ENCODE assay signal across 30 mouse cellular contexts in the genomic region with DNA sequence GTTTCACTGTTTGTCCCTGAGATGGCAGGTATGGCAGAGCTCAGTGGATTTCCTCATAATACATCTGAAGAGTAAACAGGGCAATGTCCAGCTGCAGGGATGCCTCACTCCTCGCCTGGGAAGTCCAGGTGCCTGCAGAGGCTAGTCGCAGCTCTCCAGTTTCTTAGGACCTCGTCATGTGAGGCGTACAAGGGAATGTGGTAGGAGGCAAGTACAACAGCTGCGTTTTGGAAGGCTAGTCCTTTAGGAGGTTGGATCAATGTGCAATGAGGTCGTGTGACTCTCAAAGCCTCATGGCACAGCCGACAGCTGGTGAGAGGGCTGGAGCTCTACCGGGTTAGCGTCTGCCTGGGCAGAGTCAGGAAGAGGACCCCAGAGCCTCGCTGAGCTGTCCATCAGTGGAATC. TPM values are rescaled to one million over a fixed set of nuclear protein-coding genes. Genes with fewer than 3 reads are reported as not detected.
A peak's percentile ranks its signal among the peaks of the same experiment; 100 is the strongest.
DNase-seq lines count a peak whose midpoint lies in the region; ATAC-seq and TF ChIP-seq lines count a peak whose summit lies in the region.
"Had no signal": no experiment of that assay in that cellular context is flagged by ENCODE, and none has a peak within 500 bp of the region (broad histone marks: within the 10 kb centered on the region; RNA-seq: fewer than 3 reads in every experiment).

No protein-coding gene starts in this region.

- no peak for TF ChIP-seq CTCF in intestine, postnatal 0 days (IDR thresholded peaks at IDR 0.05; ENCODE audit: low read depth)
- no peak for TF ChIP-seq CTCF in stomach, postnatal 0 days (IDR thresholded peaks at IDR 0.05; ENCODE audit: low read depth)

- H3K27ac ChIP-seq in limb, embryonic 11.5 days (replicated peaks; ENCODE audit: low read depth, low read length): no peak overlapping the region
- H3K27ac ChIP-seq in limb, embryonic 10.5 days: no peak overlapping the region
- no peak overlapping the region for H3K27ac ChIP-seq in intestine, embryonic 15.5 days
- H3K27ac ChIP-seq in intestine, postnatal 0 days (ENCODE audit: low read depth, low read length): no peak overlapping the region
- H3K27ac ChIP-seq in stomach, postnatal 0 days (replicated peaks): no peak overlapping the region
- H3K27ac ChIP-seq: embryonic facial prominence, embryonic 13.5 days; forebrain, embryonic 13.5 days; heart, embryonic 10.5 days; heart, embryonic 15.5 days; hindbrain, embryonic 12.5 days; limb, embryonic 15.5 days; midbrain, embryonic 12.5 days; neural tube, embryonic 13.5 days; stomach, embryonic 15.5 days had no signal

- DNase-seq in limb, embryonic 11.5 days (ENCODE audit: low spot score): no peak
- no peak for DNase-seq in limb, embryonic 10.5 days (ENCODE audit: low spot score)
- no peak for DNase-seq in stomach, postnatal 0 days (ENCODE audit: low spot score)
- DNase-seq in lung, postnatal 4 days: no peak
- no peak for DNase-seq in cerebellum, adult 11 months
- DNase-seq: adrenal gland, adult 2 months; adrenal gland, postnatal 36 days; B cell, adult 2 months; cerebellum, adult 8-10 months; cerebellum, postnatal 25 days; gastrocnemius, postnatal 14 days; heart, postnatal 36 days; kidney, adult 18-20 months; layer of hippocampus, adult 9-11 months; lung, postnatal 36 days; right cerebral cortex, postnatal 14 days; thymus, postnatal 14 days had no signal

- no peaks in the 10 kb centered on the region for H3K4me1 ChIP-seq in limb, embryonic 11.5 days (ENCODE audit: control insufficient read depth, insufficient read depth, low read length)
- no peaks in the 10 kb centered on the region for H3K4me1 ChIP-seq in limb, embryonic 10.5 days
- H3K4me1 ChIP-seq in intestine, embryonic 15.5 days (replicated peaks): no peaks in the 10 kb centered on the region
- no peaks in the 10 kb centered on the region for H3K4me1 ChIP-seq in intestine, postnatal 0 days (replicated peaks; ENCODE audit: control insufficient read depth, insufficient read depth, low read length)
- H3K4me1 ChIP-seq in stomach, postnatal 0 days (replicated peaks; ENCODE audit: control insufficient read depth, insufficient read depth): no peaks in the 10 kb centered on the region
- H3K4me1 ChIP-seq: embryonic facial prominence, embryonic 13.5 days; forebrain, embryonic 13.5 days; heart, embryonic 15.5 days; limb, embryonic 15.5 days; midbrain, embryonic 12.5 days; neural tube, embryonic 13.5 days; stomach, embryonic 15.5 days had no signal

- ATAC-seq in limb, embryonic 11.5 days (ENCODE audit: insufficient number of reproducible peaks, low FRiP score, low TSS enrichment, low read depth): peak; percentile 17; the same call in 1 of the 2 replicates
- peak; percentile 48; the same call in 1 of the 2 replicates for ATAC-seq in intestine, embryonic 15.5 days
- ATAC-seq in intestine, postnatal 0 days: peak; percentile 82
- 0 out of 2 replicates have a peak, but pooled peaks have one; percentile 29 for ATAC-seq in stomach, postnatal 0 days (ENCODE audit: low FRiP score, low TSS enrichment)
- ATAC-seq: forebrain, embryonic 13.5 days had no signal

- H3K9me3 ChIP-seq in limb, embryonic 11.5 days (ENCODE audit: control insufficient read depth, low read length): no peaks in the 10 kb centered on the region
- no peaks in the 10 kb centered on the region for H3K9me3 ChIP-seq in limb, embryonic 10.5 days (replicated peaks)
- H3K9me3 ChIP-seq in intestine, embryonic 15.5 days: no peaks in the 10 kb centered on the region
- H3K9me3 ChIP-seq in intestine, postnatal 0 days (ENCODE audit: control insufficient read depth): no peaks in the 10 kb centered on the region
- H3K9me3 ChIP-seq in stomach, postnatal 0 days (ENCODE audit: control insufficient read depth, low read length): no peaks in the 10 kb centered on the region
- H3K9me3 ChIP-seq: embryonic facial prominence, embryonic 13.5 days; forebrain, embryonic 13.5 days; heart, embryonic 10.5 days; heart, embryonic 15.5 days; hindbrain, embryonic 12.5 days; limb, embryonic 15.5 days; megakaryocyte, embryonic 14.5 days; midbrain, embryonic 12.5 days; neural tube, embryonic 13.5 days; stomach, embryonic 15.5 days had no signal

- H3K27me3 ChIP-seq in limb, embryonic 11.5 days (ENCODE audit: control insufficient read depth, insufficient read depth, low read length): no peaks in the 10 kb centered on the region
- no peaks in the 10 kb centered on the region for H3K27me3 ChIP-seq in limb, embryonic 10.5 days (ENCODE audit: low read depth, poor library complexity, severe bottlenecking)
- no peaks in the 10 kb centered on the region for H3K27me3 ChIP-seq in intestine, embryonic 15.5 days (replicated peaks)
- no peaks in the 10 kb centered on the region for H3K27me3 ChIP-seq in intestine, postnatal 0 days (replicated peaks; ENCODE audit: control insufficient read depth, insufficient read depth, low read length)
- H3K27me3 ChIP-seq in stomach, postnatal 0 days (ENCODE audit: control insufficient read depth, insufficient read depth, low read length): no peaks in the 10 kb centered on the region
- H3K27me3 ChIP-seq: embryonic facial prominence, embryonic 13.5 days; forebrain, embryonic 13.5 days; heart, embryonic 15.5 days; hindbrain, embryonic 12.5 days; limb, embryonic 15.5 days; megakaryocyte, embryonic 14.5 days; midbrain, embryonic 12.5 days; neural tube, embryonic 13.5 days; stomach, embryonic 15.5 days had no signal

- H3K4me2 ChIP-seq in limb, embryonic 11.5 days (ENCODE audit: low read depth, severe bottlenecking): no peak overlapping the region
- no peak overlapping the region for H3K4me2 ChIP-seq in intestine, embryonic 15.5 days (replicated peaks)
- H3K4me2 ChIP-seq in intestine, postnatal 0 days (replicated peaks; ENCODE audit: low read depth): no peak overlapping the region
- H3K4me2 ChIP-seq in stomach, postnatal 0 days (replicated peaks; ENCODE audit: low read depth): no peak overlapping the region
- H3K4me2 ChIP-seq: embryonic facial prominence, embryonic 13.5 days; forebrain, embryonic 13.5 days; heart, embryonic 15.5 days; hindbrain, embryonic 12.5 days; limb, embryonic 15.5 days; midbrain, embryonic 12.5 days; neural tube, embryonic 13.5 days; stomach, embryonic 15.5 days had no signal

- 89% methylated on average over 10 of the region's 10 CpGs for WGBS in limb, embryonic 11.5 days
- WGBS in limb, embryonic 10.5 days: 91% methylated on average over 10 of the region's 10 CpGs
- 87% methylated on average over 10 of the region's 10 CpGs for WGBS in intestine, embryonic 15.5 days
- WGBS in intestine, postnatal 0 days: 62% methylated on average over 10 of the region's 10 CpGs
- 85% methylated on average over 10 of the region's 10 CpGs for WGBS in stomach, postnatal 0 days

- TF ChIP-seq EP300 in stomach, postnatal 0 days (optimal IDR thresholded peaks at IDR 0.05): no peak

- H3K9ac ChIP-seq in limb, embryonic 11.5 days (ENCODE audit: low read length): no peak overlapping the region
- H3K9ac ChIP-seq in intestine, embryonic 15.5 days: no peak overlapping the region
- no peak overlapping the region for H3K9ac ChIP-seq in intestine, postnatal 0 days (ENCODE audit: low read depth, low read length)
- H3K9ac ChIP-seq in stomach, postnatal 0 days (ENCODE audit: low read length): no peak overlapping the region
- H3K9ac ChIP-seq: embryonic facial prominence, embryonic 13.5 days; forebrain, embryonic 13.5 days; heart, embryonic 15.5 days; hindbrain, embryonic 12.5 days; limb, embryonic 15.5 days; midbrain, embryonic 12.5 days; neural tube, embryonic 13.5 days; stomach, embryonic 15.5 days had no signal

- peaks cover 15% of the 10 kb centered on the region; the same call in 1 of the 2 replicates for H3K36me3 ChIP-seq in limb, embryonic 11.5 days (ENCODE audit: control insufficient read depth, insufficient read depth, low read length)
- H3K36me3 ChIP-seq in limb, embryonic 10.5 days: peaks cover 51% of the 10 kb centered on the region
- peaks cover 15% of the 10 kb centered on the region for H3K36me3 ChIP-seq in intestine, embryonic 15.5 days
- H3K36me3 ChIP-seq in intestine, postnatal 0 days (ENCODE audit: control insufficient read depth, insufficient read depth): peaks cover 34% of the 10 kb centered on the region
- peaks cover 4% of the 10 kb centered on the region; the same call in 1 of the 2 replicates for H3K36me3 ChIP-seq in stomach, postnatal 0 days (ENCODE audit: control insufficient read depth, insufficient read depth, low read length)

- no peak overlapping the region for H3K4me3 ChIP-seq in limb, embryonic 11.5 days (ENCODE audit: low read depth, low read length)
- H3K4me3 ChIP-seq in limb, embryonic 10.5 days: no peak overlapping the region
- no peak overlapping the region for H3K4me3 ChIP-seq in intestine, embryonic 15.5 days (replicated peaks)
- H3K4me3 ChIP-seq in intestine, postnatal 0 days (ENCODE audit: low read depth, low read length): no peak overlapping the region
- no peak overlapping the region for H3K4me3 ChIP-seq in stomach, postnatal 0 days (ENCODE audit: low read depth, low read length)
- H3K4me3 ChIP-seq: embryonic facial prominence, embryonic 13.5 days; forebrain, embryonic 13.5 days; heart, embryonic 10.5 days; heart, embryonic 15.5 days; hindbrain, embryonic 12.5 days; limb, embryonic 15.5 days; megakaryocyte, embryonic 14.5 days; midbrain, embryonic 12.5 days; neural tube, embryonic 13.5 days; stomach, embryonic 15.5 days had no signal

RNA-seq across cellular contexts. Expression of a gene that starts 7.8 kb away (rescaled TPM):
- polyA plus RNA-seq in limb, embryonic 11.5 days (2014; fragmentation: Nextera tagmentation; extraction: Ambion mirVana): 0.07 and 0.16 TPM in 2 replicates
- polyA plus RNA-seq in limb, embryonic 10.5 days (2016; fragmentation: Nextera tagmentation; extraction: Ambion mirVana): 0.04 TPM in 1 of 2 replicates, not detected in the other
- 7.9 and 8.2 TPM in 2 replicates for polyA plus RNA-seq in intestine, embryonic 15.5 days (2015; fragmentation: Nextera tagmentation; extraction: Ambion mirVana)
- 7.3 and 9.5 TPM in 2 replicates for polyA plus RNA-seq in intestine, postnatal 0 days (2015; fragmentation: Nextera tagmentation; extraction: Ambion mirVana)
- polyA plus RNA-seq in stomach, postnatal 0 days (2015; fragmentation: Nextera tagmentation; extraction: Ambion mirVana): 0.02 TPM in 1 of 2 replicates, not detected in the other
- polyA plus RNA-seq: urinary bladder, adult 2 months had no signal

RNA-seq across cellular contexts. Expression of a gene that starts 46.1 kb away (rescaled TPM):
- 43.1 and 43.5 TPM in 2 replicates for polyA plus RNA-seq in limb, embryonic 11.5 days (2014; fragmentation: Nextera tagmentation; extraction: Ambion mirVana)
- 36.7 and 40.0 TPM in 2 replicates for polyA plus RNA-seq in limb, embryonic 10.5 days (2016; fragmentation: Nextera tagmentation; extraction: Ambion mirVana)
- polyA plus RNA-seq in intestine, embryonic 15.5 days (2015; fragmentation: Nextera tagmentation; extraction: Ambion mirVana): 33.1 and 34.3 TPM in 2 replicates
- 20.9 and 21.9 TPM in 2 replicates for polyA plus RNA-seq in intestine, postnatal 0 days (2015; fragmentation: Nextera tagmentation; extraction: Ambion mirVana)
- 13.5 and 14.4 TPM in 2 replicates for polyA plus RNA-seq in stomach, postnatal 0 days (2015; fragmentation: Nextera tagmentation; extraction: Ambion mirVana)

Comparison
In these comparisons a context has a peak if more than half of its experiments do, and no peak if none do; other contexts are left out.
1. ATAC-seq: peak in every context shown above with its lines; median percentile 82 in intestine, postnatal 0 days; 48 in intestine, embryonic 15.5 days; 29 in stomach, postnatal 0 days; 17 in limb, embryonic 11.5 days.